Mouse (Mus musculus) heart, embryonic 16.5 days (tissue): ENCODE results near the gene Phactr4. TPM values are rescaled to one million over a fixed set of nuclear protein-coding genes. Genes with fewer than 3 reads are reported as not detected.

Experiments
- ATAC-seq: fragments of 200-750 bp; cut with Nextera tagmentation; replicated peaks from 2 replicates; pipeline ENCODE4 v1.8.0; 2017; ENCODE audit warnings: moderate number of reproducible peaks; ENCODE audit not compliant: insufficient read depth, low FRiP score; ENCODE audit errors: extremely low read depth
- H3K27ac ChIP-seq: fragments of 300-500 bp; sonication (generic); 2 replicates; pipeline ENCODE4 v1.5.1; 2014; ENCODE audit warnings: mild to moderate bottlenecking, low read length, control low read depth, moderate library complexity
- H3K27me3 ChIP-seq: fragments of 300-500 bp; sonication (generic); 2 replicates; pipeline ENCODE4 v1.6.1; 2014; ENCODE audit warnings: low read length, mixed read lengths; ENCODE audit not compliant: control insufficient read depth, insufficient read depth
- H3K36me3 ChIP-seq: fragments of 300-500 bp; sonication (generic); 2 replicates; pipeline ENCODE4 v1.6.1; 2014; ENCODE audit not compliant: control insufficient read depth, insufficient read depth
- H3K4me1 ChIP-seq: fragments of 300-500 bp; sonication (generic); 2 replicates; pipeline ENCODE4 v1.6.1; 2014; ENCODE audit warnings: low read length, mixed read lengths; ENCODE audit not compliant: control insufficient read depth, insufficient read depth
- H3K4me2 ChIP-seq: fragments of 300-500 bp; sonication (generic); 2 replicates; pipeline ENCODE4 v1.6.1; 2014; ENCODE audit warnings: low read depth, mild to moderate bottlenecking, control low read depth, low read length
- H3K4me3 ChIP-seq: fragments of 300-500 bp; sonication (generic); 2 replicates; pipeline ENCODE4 v1.5.1; 2014; ENCODE audit warnings: mild to moderate bottlenecking, control low read depth, low read length
- H3K9ac ChIP-seq: fragments of 300-500 bp; sonication (generic); 2 replicates; pipeline ENCODE4 v1.6.1; 2014; ENCODE audit warnings: low read length, control low read depth
- H3K9me3 ChIP-seq: fragments of 300-500 bp; sonication (generic); replicated peaks from 2 replicates; pipeline ENCODE4 v1.6.1; 2016; ENCODE audit warnings: low read length; ENCODE audit not compliant: control insufficient read depth
- WGBS: fragments of 180-500 bp; shearing (Covaris S2); extraction: QIAGEN DNeasy Blood & Tissue Kit; methylation state at CpG from one replicate; pipeline ENCODE4 v1.1.7; 2014; 5-methylcytosine and 5-hydroxymethylcytosine counted together
- polyA plus RNA-seq: library from polyadenylated mRNA; unstranded; fragments of >200 nt; fragmentation: Nextera tagmentation; extraction: Ambion mirVana; gene quantifications from 2 replicates; pipeline ENCODE4 v1.2.1, GENCODE M21; 2015

Gene Phactr4
- polyA plus RNA-seq, 1 experiment from 2014 or later, result 16.5 TPM

DNA sequence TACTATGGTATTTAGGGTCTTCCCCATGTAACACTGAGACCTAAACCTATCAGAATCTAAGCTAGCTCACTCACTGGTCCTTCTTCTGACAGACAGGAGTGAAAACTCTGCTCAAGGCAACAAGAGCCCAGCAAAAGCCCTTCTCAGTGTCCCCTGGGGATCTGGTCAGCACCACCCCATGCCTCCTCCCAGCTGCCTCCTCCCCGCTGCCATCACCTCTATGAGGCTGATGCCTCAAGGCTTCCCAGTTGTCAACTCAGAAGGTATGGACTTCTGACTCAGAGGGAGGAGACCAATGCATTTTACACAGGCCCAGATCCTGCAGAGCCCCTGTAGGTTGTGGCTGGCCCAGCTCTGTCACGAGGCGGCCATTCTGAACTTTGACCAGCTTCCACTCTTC lies 80.8 kb downstream of the Phactr4 start:
- no peak overlapping the region for H3K9ac ChIP-seq
- H3K36me3 ChIP-seq, result peaks cover 29% of the 10 kb centered on the region
- WGBS, result 81% methylated on average over 3 of the region's 3 CpGs
- no peak overlapping the region for H3K27ac ChIP-seq
- H3K4me3 ChIP-seq, result no peak overlapping the region
- H3K27me3 ChIP-seq, result no peaks in the 10 kb centered on the region
- no peak for ATAC-seq
- peaks cover 14% of the 10 kb centered on the region for H3K4me1 ChIP-seq
- no peak overlapping the region for H3K4me2 ChIP-seq
- H3K9me3 ChIP-seq, result no peaks in the 10 kb centered on the region

GRCm38 (mm10) chr4:132338943-132339342 lies 83.3 kb downstream of the Phactr4 start:
- Histone ChIP-seq H3K36me3 (peaks cover 36% of the 10 kb centered on the region), H3K4me3 (no peak overlapping the region), H3K9ac (no peak overlapping the region), H3K4me1 (peaks cover 3% of the 10 kb centered on the region), H3K27me3 (no peaks in the 10 kb centered on the region), H3K9me3 (no peaks in the 10 kb centered on the region), H3K27ac (no peak overlapping the region), H3K4me2 (no peak overlapping the region)
- 81% methylated on average over 13 of the region's 13 CpGs for WGBS
- ATAC-seq, result no peak

DNA sequence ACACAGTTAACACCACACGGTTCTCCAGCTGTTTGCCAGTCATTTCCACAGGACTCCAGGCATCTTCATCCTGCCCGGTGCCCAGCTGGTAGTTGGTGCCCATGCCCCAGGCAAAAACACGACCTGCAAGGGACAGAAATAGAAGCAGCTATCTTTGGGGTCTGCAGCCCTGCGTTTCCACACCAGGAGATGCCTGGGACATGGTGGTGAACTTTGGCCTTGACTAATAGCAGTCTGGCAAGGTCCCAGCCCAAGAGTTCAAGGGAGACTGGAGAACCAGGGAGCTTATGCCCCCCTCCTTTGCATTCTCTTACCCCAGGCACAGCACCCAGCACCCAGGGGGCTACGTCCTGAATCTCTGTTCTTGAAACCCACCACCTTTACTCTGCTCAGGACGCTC lies 89.4 kb downstream of the Phactr4 start:
- Histone ChIP-seq H3K4me2 (no peak overlapping the region), H3K9ac (no peak overlapping the region), H3K4me1 (no peaks in the 10 kb centered on the region; the same call in none of the 2 replicates), H3K9me3 (no peaks in the 10 kb centered on the region), H3K36me3 (peaks cover 31% of the 10 kb centered on the region), H3K27ac (no peak overlapping the region), H3K27me3 (no peaks in the 10 kb centered on the region), H3K4me3 (no peak overlapping the region)
- 60% methylated on average over 6 of the region's 6 CpGs for WGBS
- ATAC-seq, result no peak

GRCm38 (mm10) chr4:132331960-132332359 lies 90.3 kb downstream of the Phactr4 start:
- Histone ChIP-seq H3K4me3 (no peak overlapping the region), H3K9me3 (no peaks in the 10 kb centered on the region), H3K27me3 (no peaks in the 10 kb centered on the region), H3K9ac (no peak overlapping the region), H3K36me3 (peaks cover 23% of the 10 kb centered on the region), H3K4me1 (no peaks in the 10 kb centered on the region; the same call in none of the 2 replicates), H3K27ac (no peak overlapping the region), H3K4me2 (no peak overlapping the region)
- ATAC-seq, result no peak
- 77% methylated on average over 3 of the region's 3 CpGs for WGBS

DNA sequence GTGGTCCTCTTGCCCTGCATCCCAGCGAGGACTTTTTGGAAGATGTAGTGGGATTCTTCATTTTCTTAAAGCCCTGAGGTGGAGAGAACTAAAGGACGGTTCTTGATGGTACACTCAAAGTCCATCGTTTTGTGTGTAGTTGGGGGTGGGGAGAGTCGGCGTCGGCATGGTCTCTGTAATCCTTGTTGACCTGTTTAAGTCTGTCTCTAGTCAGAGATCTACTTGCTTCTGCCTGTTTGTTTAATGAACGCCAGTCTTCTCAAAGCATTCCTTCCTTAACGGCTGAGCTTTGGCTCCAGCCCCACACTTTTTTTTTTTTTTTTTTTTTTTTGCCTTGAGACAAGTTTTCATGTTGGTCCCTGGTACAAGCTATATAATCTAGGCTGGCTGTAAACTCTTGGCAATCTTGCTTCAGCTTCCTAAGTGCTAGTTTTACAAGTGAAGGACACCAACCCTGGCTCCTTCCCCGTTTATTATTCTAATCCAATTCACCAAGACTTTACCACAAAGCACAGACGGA lies 92.4 kb downstream of the Phactr4 start:
- H3K27ac ChIP-seq, result peak overlapping the region; percentile 93
- peak overlapping the region; percentile 91 for H3K9ac ChIP-seq
- H3K9me3 ChIP-seq, result no peaks in the 10 kb centered on the region
- H3K4me2 ChIP-seq, result peak overlapping the region; percentile 65
- H3K27me3 ChIP-seq, result no peaks in the 10 kb centered on the region
- peaks cover 24% of the 10 kb centered on the region for H3K36me3 ChIP-seq
- H3K4me1 ChIP-seq, result no peaks in the 10 kb centered on the region; the same call in none of the 2 replicates
- 0 out of 2 replicates have a peak, but pooled peaks have one; percentile 16 for ATAC-seq
- WGBS, result 10% methylated on average over 10 of the region's 10 CpGs
- H3K4me3 ChIP-seq, result peak overlapping the region; percentile 79

- Histone ChIP-seq H3K9me3 (no peaks in the 10 kb centered on the region), H3K4me3 (peak within 1 kb of the TSS; percentile 79), H3K4me2 (peak within 1 kb of the TSS; percentile 65), H3K36me3 (peaks cover 24% of the 10 kb centered on the region), H3K4me1 (no peaks in the 10 kb centered on the region; the same call in none of the 2 replicates), H3K27me3 (no peaks in the 10 kb centered on the region), H3K9ac (peak within 1 kb of the TSS; percentile 91), H3K27ac (peak within 1 kb of the TSS; percentile 93)
- under 1% methylated on average over 52 of the region's 52 CpGs for WGBS
- ATAC-seq, result peak; percentile 96
These were observed 93.0 kb downstream of the Phactr4 start, which contains the start of gene Trnau1ap for GRCm38 (mm10) chr4:132329115-132329834. Trnau1ap (minus strand) TSS chr4:132329538.

- no peak for ATAC-seq
- H3K9me3 ChIP-seq, result no peaks in the 10 kb centered on the region
- H3K36me3 ChIP-seq, result peaks cover 23% of the 10 kb centered on the region
- peak overlapping the region; percentile 65 for H3K4me2 ChIP-seq
- no peaks in the 10 kb centered on the region; the same call in none of the 2 replicates for H3K4me1 ChIP-seq
- peak overlapping the region; percentile 79 for H3K4me3 ChIP-seq
- peak overlapping the region; percentile 91 for H3K9ac ChIP-seq
- H3K27ac ChIP-seq, result peak overlapping the region; percentile 93; the same call in 1 of the 2 replicates
- 50% methylated on average over 14 of the region's 14 CpGs for WGBS
- no peaks in the 10 kb centered on the region for H3K27me3 ChIP-seq
These were observed 93.8 kb downstream of the Phactr4 start for GRCm38 (mm10) chr4:132328391-132328982.

DNA sequence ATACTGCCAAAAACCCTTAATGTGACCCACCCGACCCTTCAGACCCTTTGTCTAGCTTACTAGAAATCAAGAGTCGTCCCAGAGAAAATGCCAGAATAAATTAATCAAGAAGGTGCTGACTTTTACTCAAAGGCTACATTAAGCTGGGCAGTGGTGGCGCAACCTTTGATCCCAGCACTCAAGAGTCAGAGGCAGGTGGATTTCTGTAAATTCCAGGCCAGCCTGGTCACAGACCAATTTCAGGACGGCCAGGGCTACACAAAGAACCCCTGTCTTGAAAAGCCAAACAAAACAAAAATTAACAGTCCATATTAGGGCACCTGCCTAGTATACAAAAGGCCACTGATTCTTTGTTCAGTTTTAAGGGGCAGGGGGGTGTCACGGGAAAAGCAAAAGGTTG lies 95.8 kb downstream of the Phactr4 start:
- ATAC-seq, result no peak
- WGBS, result 82% methylated on average over 5 of the region's 5 CpGs
- H3K27me3 ChIP-seq, result no peaks in the 10 kb centered on the region
- H3K9ac ChIP-seq, result no peak overlapping the region
- no peak overlapping the region for H3K4me3 ChIP-seq
- no peaks in the 10 kb centered on the region; the same call in none of the 2 replicates for H3K4me1 ChIP-seq
- peaks cover 14% of the 10 kb centered on the region for H3K36me3 ChIP-seq
- H3K27ac ChIP-seq, result no peak overlapping the region
- no peaks in the 10 kb centered on the region for H3K9me3 ChIP-seq
- H3K4me2 ChIP-seq, result no peak overlapping the region

DNA sequence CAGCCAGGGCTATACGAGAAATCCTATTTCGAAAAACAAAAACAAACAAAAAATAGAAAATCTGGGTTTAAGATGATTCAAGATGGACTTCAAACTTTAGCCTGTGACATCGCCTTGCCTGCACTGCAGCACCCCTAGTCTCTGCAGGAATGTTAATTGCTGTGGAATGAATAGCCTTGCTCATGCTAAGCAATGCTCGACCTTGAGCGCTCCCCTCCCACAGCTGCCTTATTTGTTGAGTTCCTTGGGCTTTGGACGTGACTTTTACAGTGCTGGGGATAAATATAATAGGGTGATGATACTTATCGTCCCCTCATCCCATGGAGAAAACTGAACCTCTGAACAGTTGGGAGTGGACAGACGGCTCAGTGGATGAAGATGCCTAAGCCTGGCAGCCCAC lies 106.6 kb downstream of the Phactr4 start:
- 61% methylated on average over 8 of the region's 8 CpGs for WGBS
- no peak overlapping the region for H3K9ac ChIP-seq
- peaks cover 48% of the 10 kb centered on the region for H3K36me3 ChIP-seq
- 0 out of 2 replicates have a peak, but pooled peaks have one; percentile 42 for ATAC-seq
- H3K27ac ChIP-seq, result peak overlapping the region; percentile 1
- no peaks in the 10 kb centered on the region for H3K9me3 ChIP-seq
- no peak overlapping the region for H3K4me2 ChIP-seq
- H3K27me3 ChIP-seq, result no peaks in the 10 kb centered on the region
- no peak overlapping the region for H3K4me3 ChIP-seq
- no peaks in the 10 kb centered on the region; the same call in 1 of the 2 replicates for H3K4me1 ChIP-seq
